Mouse (Mus musculus) hindbrain, embryonic 12.5 days (tissue): ENCODE results near the gene Lrp2. TPM values are rescaled to one million over a fixed set of nuclear protein-coding genes. Genes with fewer than 3 reads are reported as not detected.

Experiments
- ATAC-seq: fragments of 200-750 bp; cut with Nextera tagmentation; 2 replicates; pipeline ENCODE4 v1.8.0; 2017; ENCODE audit warnings: moderate TSS enrichment; ENCODE audit not compliant: low FRiP score
- H3K27ac ChIP-seq: fragments of 300-500 bp; sonication (generic); 2 replicates; pipeline ENCODE4 v1.5.1; 2016; ENCODE audit warnings: mild to moderate bottlenecking
- H3K27me3 ChIP-seq: fragments of 300-500 bp; sonication (generic); 2 replicates; pipeline ENCODE4 v1.6.1; 2016; ENCODE audit warnings: mild to moderate bottlenecking
- H3K36me3 ChIP-seq: fragments of 300-500 bp; sonication (generic); 2 replicates; pipeline ENCODE4 v1.6.1; 2016; ENCODE audit warnings: mild to moderate bottlenecking
- H3K4me1 ChIP-seq: fragments of 300-500 bp; sonication (generic); 2 replicates; pipeline ENCODE4 v1.6.1; 2016
- H3K4me2 ChIP-seq: fragments of 300-500 bp; sonication (generic); replicated peaks from 2 replicates; pipeline ENCODE4 v1.6.1; 2016; ENCODE audit warnings: mild to moderate bottlenecking
- H3K4me3 ChIP-seq: fragments of 300-500 bp; sonication (generic); 2 replicates; pipeline ENCODE4 v1.5.1; 2016; ENCODE audit warnings: mild to moderate bottlenecking
- H3K9ac ChIP-seq: fragments of 300-500 bp; sonication (generic); 2 replicates; pipeline ENCODE4 v1.6.1; 2016; ENCODE audit warnings: mild to moderate bottlenecking, moderate library complexity
- H3K9me3 ChIP-seq: fragments of 300-500 bp; sonication (generic); replicated peaks from 2 replicates; pipeline ENCODE4 v1.6.1; 2016; ENCODE audit warnings: mild to moderate bottlenecking
- WGBS: fragments of 180-500 bp; shearing (Covaris S2); methylation state at CpG from one replicate; pipeline ENCODE4 v1.1.7; 2016; 5-methylcytosine and 5-hydroxymethylcytosine counted together
- polyA plus RNA-seq: library from polyadenylated mRNA; unstranded; fragments of >200 nt; fragmentation: Nextera tagmentation; extraction: Ambion mirVana; gene quantifications from 2 replicates; pipeline ENCODE4 v1.2.1, GENCODE M21; 2016

Lrp2 gene
- polyA plus RNA-seq, 1 experiment from 2014 or later = 3.2 TPM

- no peak within 1 kb of the TSS for H3K27ac ChIP-seq
- H3K4me3 ChIP-seq = no peak within 1 kb of the TSS
- H3K36me3 ChIP-seq = no peaks in the 10 kb centered on the region
- ATAC-seq = no peak
- no peak within 1 kb of the TSS for H3K9ac ChIP-seq
- no peaks in the 10 kb centered on the region for H3K9me3 ChIP-seq
- no peaks in the 10 kb centered on the region for H3K4me1 ChIP-seq
- H3K27me3 ChIP-seq = no peaks in the 10 kb centered on the region
- H3K4me2 ChIP-seq = no peak within 1 kb of the TSS
- 80% methylated on average over 13 of the region's 13 CpGs for WGBS
Measured at GRCm38 (mm10) chr2:69380281-69380680, 205.6 kb downstream of the Lrp2 start, which contains the start of gene Dhrs9. Gene Dhrs9 (plus strand): TSS chr2:69380445.

GRCm38 (mm10) chr2:69379801-69380200 is 206.1 kb downstream of the Lrp2 start:
- Histone ChIP-seq H3K4me2 (no peak overlapping the region), H3K27me3 (no peaks in the 10 kb centered on the region), H3K4me1 (no peaks in the 10 kb centered on the region), H3K4me3 (no peak overlapping the region), H3K9me3 (no peaks in the 10 kb centered on the region), H3K9ac (no peak overlapping the region), H3K36me3 (no peaks in the 10 kb centered on the region), H3K27ac (no peak overlapping the region)
- no peak for ATAC-seq
- 69% methylated on average over 1 of the region's 1 CpGs for WGBS

GRCm38 (mm10) chr2:69376780-69377179 is 209.1 kb downstream of the Lrp2 start:
- ATAC-seq = no peak
- Histone ChIP-seq H3K27me3 (no peaks in the 10 kb centered on the region), H3K4me1 (no peaks in the 10 kb centered on the region), H3K4me3 (no peak overlapping the region), H3K4me2 (no peak overlapping the region), H3K27ac (no peak overlapping the region), H3K9ac (no peak overlapping the region), H3K36me3 (no peaks in the 10 kb centered on the region), H3K9me3 (no peaks in the 10 kb centered on the region)
- 80% methylated on average over 2 of the region's 2 CpGs for WGBS

Other genes starting within 250 kb of the Lrp2 start
- gene Abcb11, start 243.4 kb downstream of the Lrp2 start, polyA plus RNA-seq = not detected in 2 replicates
- gene Dhrs9, start 205.6 kb downstream of the Lrp2 start, polyA plus RNA-seq = not detected in 2 replicates
- 19.6 and 26.3 TPM in 2 replicates for gene Bbs5, start 61.1 kb upstream of the Lrp2 start, polyA plus RNA-seq
- gene Klhl41, start 84.1 kb upstream of the Lrp2 start, polyA plus RNA-seq = 1.5 and 4.2 TPM in 2 replicates
- gene Fastkd1, start 127.5 kb upstream of the Lrp2 start, polyA plus RNA-seq = 15.6 and 16.1 TPM in 2 replicates
- 140 and 174 TPM in 2 replicates for gene Ppig, start 136.5 kb upstream of the Lrp2 start, polyA plus RNA-seq
- gene Ccdc173, start 203.5 kb upstream of the Lrp2 start, polyA plus RNA-seq = 4.1 and 5.1 TPM in 2 replicates
- 37.0 and 37.9 TPM in 2 replicates for gene Phospho2, start 203.6 kb upstream of the Lrp2 start, polyA plus RNA-seq
- gene Klhl23, start 235.9 kb upstream of the Lrp2 start, polyA plus RNA-seq = 45.1 and 46.4 TPM in 2 replicates